Mouse (Mus musculus): ENCODE measurements at regions not wholly inside any gene's neighbourhood (a gene's known extent, or its start where the extent isn't known, plus 50 kb on each side); places are given as distances from the start of the nearest gene placed in this dataset.
A peak's percentile ranks its signal among the peaks of the same experiment; 100 is the strongest.

DNA sequence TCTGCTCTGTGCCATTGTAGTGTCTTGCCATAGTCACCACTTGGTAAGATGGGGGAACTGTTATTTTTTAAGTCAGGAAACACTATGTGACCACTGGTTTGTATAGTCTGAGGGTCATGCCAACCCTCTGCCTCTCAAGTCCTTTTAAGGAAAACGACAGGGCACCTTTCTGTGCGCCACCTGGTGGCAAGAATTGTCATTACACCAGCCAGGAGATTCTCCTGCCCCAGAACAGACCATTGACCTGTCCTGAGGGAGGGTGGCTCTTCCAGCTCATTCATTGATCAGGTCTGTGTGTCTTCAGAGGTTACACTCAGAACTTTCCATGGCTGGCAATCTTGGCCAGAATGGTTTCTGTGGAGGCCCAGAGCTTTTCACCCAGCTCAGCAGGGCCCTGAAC lies 166.9 kb downstream of the Bmp7 start:
- H3K4me3 ChIP-seq (ENCODE audit: low read depth, low read length): no peak overlapping the region
- 0% methylated on average over 2 of the region's 2 CpGs for WGBS
- H3K9me3 ChIP-seq (ENCODE audit: control insufficient read depth, low read length): no peaks in the 10 kb centered on the region
- no peaks in the 10 kb centered on the region for H3K4me1 ChIP-seq (ENCODE audit: control insufficient read depth, insufficient read depth, low read length)
- no peaks in the 10 kb centered on the region for H3K36me3 ChIP-seq (ENCODE audit: control insufficient read depth, insufficient read depth, low read length)
- H3K27ac ChIP-seq (ENCODE audit: low read depth, low read length): no peak overlapping the region
- no peak overlapping the region for H3K4me2 ChIP-seq (ENCODE audit: low read depth, low read length)
- no peak for ATAC-seq (ENCODE audit: low read depth)
- no peaks in the 10 kb centered on the region for H3K27me3 ChIP-seq (ENCODE audit: control insufficient read depth, insufficient read depth, low read length)
- H3K9ac ChIP-seq (replicated peaks; ENCODE audit: low read depth, low read length): no peak overlapping the region

DNA sequence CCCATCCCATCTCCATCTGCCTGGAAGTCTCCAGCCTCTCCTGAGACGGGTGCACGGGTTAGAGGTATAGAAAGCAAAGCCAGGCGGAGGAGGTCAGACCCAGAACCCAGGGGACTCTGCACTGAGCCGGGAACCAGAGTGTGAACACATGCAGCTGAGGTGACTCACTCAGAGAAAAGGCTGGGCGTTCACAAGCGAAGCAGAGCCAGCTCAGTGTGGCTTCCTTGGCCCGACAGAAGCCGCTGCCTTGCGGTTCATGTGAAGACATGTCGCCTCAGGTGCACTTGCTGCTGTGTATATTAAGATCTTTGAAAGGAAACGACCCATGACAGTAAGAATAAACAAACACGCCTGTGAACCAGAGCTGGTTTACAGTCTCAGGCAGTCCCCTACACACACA lies 163.6 kb downstream of the Bmp7 start:
- no peaks in the 10 kb centered on the region for H3K4me1 ChIP-seq (ENCODE audit: control insufficient read depth, insufficient read depth, low read length)
- H3K4me2 ChIP-seq (ENCODE audit: low read depth, low read length): no peak overlapping the region
- no peak overlapping the region for H3K9ac ChIP-seq (replicated peaks; ENCODE audit: low read depth, low read length)
- H3K27me3 ChIP-seq (ENCODE audit: control insufficient read depth, insufficient read depth, low read length): no peaks in the 10 kb centered on the region
- no peak for ATAC-seq (ENCODE audit: low read depth)
- no peaks in the 10 kb centered on the region for H3K36me3 ChIP-seq (ENCODE audit: control insufficient read depth, insufficient read depth, low read length)
- H3K4me3 ChIP-seq (ENCODE audit: low read depth, low read length): no peak overlapping the region
- no peaks in the 10 kb centered on the region for H3K9me3 ChIP-seq (ENCODE audit: control insufficient read depth, low read length)
- 68% methylated on average over 12 of the region's 12 CpGs for WGBS
- no peak overlapping the region for H3K27ac ChIP-seq (ENCODE audit: low read depth, low read length)

DNA sequence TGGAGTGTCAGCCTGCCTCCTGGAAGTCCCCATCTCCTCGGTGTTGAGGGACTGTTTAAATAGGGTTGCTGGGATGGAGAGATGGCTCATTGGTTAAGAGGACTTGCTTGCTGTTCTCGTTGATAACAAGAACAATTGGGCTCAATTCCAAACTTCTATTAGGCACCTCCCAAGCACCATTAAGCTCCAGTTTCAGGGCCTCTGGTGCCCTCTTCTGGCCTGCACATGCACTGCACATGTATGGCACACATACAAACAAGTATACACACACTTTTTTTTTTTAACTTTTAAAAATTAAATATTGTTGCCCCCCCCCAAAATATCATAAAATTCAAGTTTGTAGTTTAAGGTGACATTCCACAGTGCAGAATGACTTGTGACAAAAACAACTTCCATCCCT lies 162.3 kb downstream of the Bmp7 start:
- no peak overlapping the region for H3K4me3 ChIP-seq (ENCODE audit: low read depth, low read length)
- no peak overlapping the region for H3K27ac ChIP-seq (ENCODE audit: low read depth, low read length)
- no peaks in the 10 kb centered on the region for H3K27me3 ChIP-seq (ENCODE audit: control insufficient read depth, insufficient read depth, low read length)
- ATAC-seq (ENCODE audit: low read depth): no peak
- no peaks in the 10 kb centered on the region for H3K4me1 ChIP-seq (ENCODE audit: control insufficient read depth, insufficient read depth, low read length)
- no peak overlapping the region for H3K4me2 ChIP-seq (ENCODE audit: low read depth, low read length)
- H3K9ac ChIP-seq (replicated peaks; ENCODE audit: low read depth, low read length): no peak overlapping the region
- H3K9me3 ChIP-seq (ENCODE audit: control insufficient read depth, low read length): no peaks in the 10 kb centered on the region
- H3K36me3 ChIP-seq (ENCODE audit: control insufficient read depth, insufficient read depth, low read length): no peaks in the 10 kb centered on the region
- 79% methylated on average over 2 of the region's 2 CpGs for whole genome bisulfite sequencing

DNA sequence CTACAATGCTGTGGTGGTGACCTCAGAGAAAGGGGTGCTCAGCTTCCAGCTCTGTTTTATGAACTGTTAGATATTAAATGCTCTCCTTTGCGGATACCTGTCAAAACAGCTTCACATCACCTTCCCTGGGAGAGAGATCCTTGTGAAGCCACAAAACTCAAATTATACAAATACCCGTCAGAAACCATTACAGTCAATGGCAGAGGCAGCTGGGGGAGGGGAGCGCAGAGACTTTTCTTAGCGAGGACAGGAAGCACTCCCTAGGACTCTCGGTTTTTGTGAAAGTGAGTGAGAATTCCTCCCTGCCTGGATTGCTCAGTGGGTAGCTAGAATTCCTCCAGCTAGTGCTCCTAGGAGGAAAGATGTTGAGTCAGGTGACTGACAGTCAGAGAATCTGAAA lies 161.0 kb downstream of the Bmp7 start:
- H3K4me2 ChIP-seq (ENCODE audit: low read depth, low read length): no peak overlapping the region
- H3K27me3 ChIP-seq (ENCODE audit: control insufficient read depth, insufficient read depth, low read length): no peaks in the 10 kb centered on the region
- no peak for ATAC-seq (ENCODE audit: low read depth)
- H3K36me3 ChIP-seq (ENCODE audit: control insufficient read depth, insufficient read depth, low read length): no peaks in the 10 kb centered on the region
- no peak overlapping the region for H3K9ac ChIP-seq (replicated peaks; ENCODE audit: low read depth, low read length)
- H3K4me1 ChIP-seq (ENCODE audit: control insufficient read depth, insufficient read depth, low read length): no peaks in the 10 kb centered on the region
- no peak overlapping the region for H3K27ac ChIP-seq (ENCODE audit: low read depth, low read length)
- WGBS: 24% methylated on average over 5 of the region's 5 CpGs
- no peaks in the 10 kb centered on the region for H3K9me3 ChIP-seq (ENCODE audit: control insufficient read depth, low read length)
- H3K4me3 ChIP-seq (ENCODE audit: low read depth, low read length): no peak overlapping the region

DNA sequence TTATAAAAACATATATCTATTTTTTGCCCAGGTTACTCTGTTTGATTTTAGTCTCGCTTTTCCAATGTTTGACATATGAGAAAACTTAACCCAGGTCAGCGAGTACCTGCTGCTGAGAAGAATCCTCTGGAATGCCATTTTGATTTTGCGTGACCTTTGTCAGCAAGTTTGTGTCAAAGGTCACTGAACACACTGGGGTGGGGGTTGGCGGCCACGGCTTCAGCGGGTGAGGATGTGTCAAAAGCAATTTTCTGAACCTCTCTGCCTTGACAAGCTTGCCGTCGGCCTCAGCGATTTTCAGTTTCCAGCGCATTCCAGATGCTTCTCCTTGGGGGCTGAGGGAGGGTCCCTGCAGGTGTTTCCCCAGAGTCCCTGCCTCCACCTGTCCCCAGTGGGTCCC lies 157.4 kb downstream of the Bmp7 start:
- Histone ChIP-seq H3K36me3 (ENCODE audit: control insufficient read depth, insufficient read depth, low read length) (no peaks in the 10 kb centered on the region), H3K27ac (ENCODE audit: low read depth, low read length) (no peak overlapping the region), H3K4me3 (ENCODE audit: low read depth, low read length) (no peak overlapping the region), H3K9ac (replicated peaks; ENCODE audit: low read depth, low read length) (no peak overlapping the region), H3K4me1 (ENCODE audit: control insufficient read depth, insufficient read depth, low read length) (no peaks in the 10 kb centered on the region), H3K27me3 (ENCODE audit: control insufficient read depth, insufficient read depth, low read length) (0 out of 2 replicates have a peak, but pooled peaks cover 8% of the 10 kb centered on the region), H3K4me2 (ENCODE audit: low read depth, low read length) (no peak overlapping the region), H3K9me3 (ENCODE audit: control insufficient read depth, low read length) (no peaks in the 10 kb centered on the region)
- WGBS: 81% methylated on average over 10 of the region's 10 CpGs
- ATAC-seq (ENCODE audit: low read depth): no peak

DNA sequence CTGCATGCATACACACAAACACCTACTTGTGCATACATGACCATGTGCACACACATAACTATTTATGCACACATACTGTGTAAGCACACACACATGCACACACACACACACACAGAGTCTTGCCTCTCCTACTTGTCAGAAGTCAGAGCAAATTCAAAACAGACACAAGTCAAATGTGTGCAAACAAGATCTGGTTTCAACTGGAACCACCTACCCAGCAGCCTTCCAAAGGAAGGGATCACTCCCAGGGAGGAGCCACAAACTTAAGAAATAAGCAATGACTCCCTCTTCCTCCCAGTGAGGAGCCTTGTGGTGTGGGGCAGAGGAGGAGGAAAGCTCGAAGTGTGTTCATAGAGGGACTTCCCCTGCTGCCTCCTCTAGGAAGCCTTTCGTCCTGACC lies 153.8 kb downstream of the Bmp7 start:
- 20% methylated on average over 2 of the region's 2 CpGs for WGBS
- peaks cover 16% of the 10 kb centered on the region for H3K27me3 ChIP-seq (ENCODE audit: control insufficient read depth, insufficient read depth, low read length)

DNA sequence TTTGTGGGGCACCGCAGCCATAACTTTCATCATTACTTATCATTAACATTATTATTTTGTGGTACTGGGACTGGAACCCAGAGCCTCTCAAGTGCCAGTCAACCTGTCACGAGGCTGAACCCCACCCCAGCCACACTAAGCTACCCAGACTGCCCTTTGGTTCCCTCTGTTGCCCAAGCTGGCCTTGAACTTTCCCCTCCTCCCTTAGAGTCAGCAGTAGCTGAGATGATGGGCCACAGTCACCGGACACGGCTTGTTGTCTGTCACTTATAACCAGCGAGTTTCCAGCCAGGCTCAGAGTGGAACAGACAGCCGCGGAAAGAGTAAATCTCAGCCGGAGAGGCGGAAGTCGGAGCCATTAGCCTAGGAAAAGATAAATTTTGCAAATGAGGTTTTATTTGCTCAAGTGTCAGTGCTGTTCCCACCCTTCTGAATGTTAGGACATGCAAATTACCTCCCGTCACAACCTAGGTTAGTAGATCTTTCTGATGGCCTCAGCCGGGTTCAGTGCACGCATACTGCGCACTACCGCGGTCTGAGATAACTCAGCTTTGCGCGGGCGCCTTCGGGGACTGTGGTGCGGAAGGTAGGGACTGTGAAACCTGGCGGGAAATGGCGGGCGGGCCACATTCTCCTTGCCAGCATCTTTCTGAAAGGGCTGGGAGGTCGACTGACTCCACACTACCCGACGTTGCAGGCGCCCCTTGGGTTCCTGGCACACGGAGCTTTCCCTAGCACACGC lies 152.7 kb downstream of the Bmp7 start:
- H3K9me3 ChIP-seq (ENCODE audit: control insufficient read depth, low read length): no peaks in the 10 kb centered on the region
- H3K4me3 ChIP-seq (ENCODE audit: low read depth, low read length): peak overlapping the region; percentile 2; the same call in 1 of the 2 replicates
- no peak for ATAC-seq (ENCODE audit: low read depth)
- H3K4me1 ChIP-seq (ENCODE audit: control insufficient read depth, insufficient read depth, low read length): 0 out of 2 replicates have a peak, but pooled peaks cover 3% of the 10 kb centered on the region
- H3K4me2 ChIP-seq (ENCODE audit: low read depth, low read length): peak overlapping the region; percentile 26; the same call in 1 of the 2 replicates
- H3K36me3 ChIP-seq (ENCODE audit: control insufficient read depth, insufficient read depth, low read length): no peaks in the 10 kb centered on the region
- 26% methylated on average over 30 of the region's 30 CpGs for WGBS
- peaks cover 16% of the 10 kb centered on the region for H3K27me3 ChIP-seq (ENCODE audit: control insufficient read depth, insufficient read depth, low read length)
- H3K27ac ChIP-seq (ENCODE audit: low read depth, low read length): no peak overlapping the region
- H3K9ac ChIP-seq (replicated peaks; ENCODE audit: low read depth, low read length): no peak overlapping the region

More for the DNA sequence above, 153.8 kb downstream of the Bmp7 start:
- Histone ChIP-seq H3K27ac (ENCODE audit: low read depth, low read length) (no peak overlapping the region), H3K36me3 (ENCODE audit: control insufficient read depth, insufficient read depth, low read length) (no peaks in the 10 kb centered on the region), H3K4me3 (ENCODE audit: low read depth, low read length) (no peak overlapping the region), H3K9ac (replicated peaks; ENCODE audit: low read depth, low read length) (no peak overlapping the region), H3K4me1 (ENCODE audit: control insufficient read depth, insufficient read depth, low read length) (0 out of 2 replicates have a peak, but pooled peaks cover 3% of the 10 kb centered on the region), H3K4me2 (ENCODE audit: low read depth, low read length) (no peak overlapping the region), H3K9me3 (ENCODE audit: control insufficient read depth, low read length) (no peaks in the 10 kb centered on the region)
- ATAC-seq (ENCODE audit: low read depth): no peak

DNA sequence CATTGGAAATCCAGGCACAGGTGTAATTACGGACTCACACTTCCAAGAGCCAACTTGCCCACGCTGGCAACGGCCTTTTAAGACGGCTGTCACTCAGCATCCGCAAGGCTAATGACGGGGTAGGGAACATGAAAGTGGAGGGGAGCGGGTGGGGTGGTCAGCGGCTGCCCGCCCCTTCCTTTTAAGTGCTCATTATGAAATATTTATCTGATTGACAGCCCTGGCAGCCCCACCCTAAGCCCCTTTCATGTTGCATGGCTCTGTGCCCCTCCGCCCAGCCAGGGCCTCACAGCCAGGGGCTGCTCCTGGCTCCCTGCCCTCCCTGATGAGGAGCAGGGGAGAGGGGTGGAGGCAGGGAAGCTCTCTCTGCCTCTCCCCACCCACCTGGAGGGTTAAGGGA lies 150.9 kb downstream of the Bmp7 start:
- Histone ChIP-seq H3K27ac (ENCODE audit: low read depth, low read length) (no peak overlapping the region), H3K4me2 (ENCODE audit: low read depth, low read length) (no peak overlapping the region), H3K4me3 (ENCODE audit: low read depth, low read length) (no peak overlapping the region), H3K9me3 (ENCODE audit: control insufficient read depth, low read length) (no peaks in the 10 kb centered on the region), H3K9ac (replicated peaks; ENCODE audit: low read depth, low read length) (no peak overlapping the region), H3K4me1 (ENCODE audit: control insufficient read depth, insufficient read depth, low read length) (0 out of 2 replicates have a peak, but pooled peaks cover 3% of the 10 kb centered on the region), H3K36me3 (ENCODE audit: control insufficient read depth, insufficient read depth, low read length) (no peaks in the 10 kb centered on the region), H3K27me3 (ENCODE audit: control insufficient read depth, insufficient read depth, low read length) (peaks cover 16% of the 10 kb centered on the region)
- 16% methylated on average over 10 of the region's 10 CpGs for WGBS
- no peak for ATAC-seq (ENCODE audit: low read depth)

DNA sequence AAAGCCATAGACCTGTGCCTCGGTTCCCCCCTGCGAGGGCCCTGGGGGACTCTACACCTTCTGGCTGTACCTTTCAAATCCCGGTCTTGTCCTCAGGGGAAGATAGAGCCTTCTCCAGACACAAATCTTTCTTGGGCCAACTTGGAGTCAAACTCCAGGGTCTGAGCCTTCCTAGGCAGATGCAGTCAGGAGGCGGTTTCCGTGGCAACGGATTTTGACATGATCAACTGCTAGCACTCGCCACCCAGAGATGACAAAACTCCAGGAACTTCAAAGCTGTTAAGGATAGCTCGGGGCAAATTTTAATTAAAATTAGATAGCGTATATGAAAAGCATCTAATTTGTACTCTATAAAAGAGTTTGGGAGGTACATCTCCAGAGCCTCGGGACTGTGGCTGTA lies 147.6 kb downstream of the Bmp7 start:
- no peaks in the 10 kb centered on the region for H3K36me3 ChIP-seq (ENCODE audit: control insufficient read depth, insufficient read depth, low read length)
- WGBS: 67% methylated on average over 10 of the region's 10 CpGs
- peaks cover 8% of the 10 kb centered on the region for H3K27me3 ChIP-seq (ENCODE audit: control insufficient read depth, insufficient read depth, low read length)
- no peaks in the 10 kb centered on the region for H3K9me3 ChIP-seq (ENCODE audit: control insufficient read depth, low read length)
- no peak for ATAC-seq (ENCODE audit: low read depth)
- H3K9ac ChIP-seq (replicated peaks; ENCODE audit: low read depth, low read length): no peak overlapping the region
- 0 out of 2 replicates have a peak, but pooled peaks cover 3% of the 10 kb centered on the region for H3K4me1 ChIP-seq (ENCODE audit: control insufficient read depth, insufficient read depth, low read length)
- no peak overlapping the region for H3K27ac ChIP-seq (ENCODE audit: low read depth, low read length)
- H3K4me3 ChIP-seq (ENCODE audit: low read depth, low read length): no peak overlapping the region
- H3K4me2 ChIP-seq (ENCODE audit: low read depth, low read length): no peak overlapping the region
